Mouse (Mus musculus) G1E (cell line): Measurements from ENCODE around the gene Trarg1.

ENCODE experiments used
- CTCF ChIP-seq: IDR thresholded peaks from 2 replicates; pipeline ENCODE4 v1.5.1; 2012; ENCODE audit warnings: low read depth, low read length, inconsistent platforms, mixed read lengths
- GATA1 ChIP-seq: IDR thresholded peaks from 2 replicates; pipeline ENCODE4 v1.6.1; 2012; ENCODE audit warnings: borderline replicate concordance, low read length, inconsistent platforms, mixed read lengths
- POLR2AphosphoS5 ChIP-seq: IDR thresholded peaks from 2 replicates; pipeline ENCODE4 v1.6.1; 2012; ENCODE audit warnings: low read depth, low read length, inconsistent platforms; ENCODE audit not compliant: insufficient replicate concordance
- TAL1 ChIP-seq: conservative IDR thresholded peaks from 2 replicates; pipeline ENCODE4 v1.6.1; 2012; ENCODE audit warnings: low read depth, low read length, inconsistent platforms, mixed read lengths

- no peak for TF ChIP-seq POLR2AphosphoS5
- no peak for TF ChIP-seq CTCF
- no peak for TF ChIP-seq GATA1
- TF ChIP-seq TAL1, result no peak
These were observed 17.7 kb upstream of the Trarg1 start for GRCm38 (mm10) chr11:76661790-76662468.
